Mouse (Mus musculus): Measurements from ENCODE around the gene Spr.
A peak's percentile ranks its signal among the peaks of the same experiment; 100 is the strongest.
"Not testable (repeated sequence)": the region's sequence is repeated elsewhere in the genome, so short reads cannot be mapped to it uniquely, and the experiment has no call there.

Gene Spr

DNA sequence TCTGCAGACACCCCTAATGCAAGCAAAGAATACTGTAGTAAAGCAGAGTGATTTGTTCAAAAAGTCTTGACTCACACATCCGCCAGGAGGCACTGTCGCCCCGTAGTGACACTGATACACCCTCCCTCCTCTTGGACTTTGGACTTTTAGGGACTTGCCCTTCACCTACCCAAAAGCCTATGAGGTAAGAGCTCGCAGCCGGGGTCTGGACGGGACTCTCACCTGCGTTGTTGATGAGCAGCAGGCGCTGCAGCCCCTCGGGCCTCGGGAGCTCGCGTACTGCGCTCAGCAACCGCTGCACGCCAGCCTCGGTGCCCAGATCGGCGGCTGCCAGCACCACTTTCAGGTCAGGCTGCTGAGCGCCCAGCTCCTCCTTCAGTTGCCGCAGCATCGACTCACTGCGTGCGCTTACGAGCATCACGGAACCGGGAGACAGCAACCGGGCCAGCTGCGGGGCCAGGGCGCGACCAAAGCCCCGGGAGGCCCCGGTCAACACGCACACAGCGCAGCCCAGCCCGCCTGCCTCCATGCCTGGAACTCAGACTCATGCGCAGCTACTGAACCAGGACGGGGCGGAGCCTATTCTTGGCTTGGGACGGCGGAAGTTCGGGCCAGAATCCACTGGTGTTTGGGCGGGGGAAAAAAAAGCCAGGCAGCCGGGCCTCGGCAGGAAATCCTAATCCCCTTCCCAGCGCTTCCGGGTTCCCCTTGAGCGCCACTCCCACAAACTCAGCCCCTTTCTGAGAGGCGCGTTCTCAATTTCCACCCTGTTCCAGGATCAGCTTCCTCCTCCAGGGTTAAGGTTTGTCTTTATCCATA, at the start of gene Spr:
Gene Spr, minus strand, starts transcription at position 550 of the 819 bp plus-strand sequence.
- DNase-seq: peak; percentile 85 to 86

DNA sequence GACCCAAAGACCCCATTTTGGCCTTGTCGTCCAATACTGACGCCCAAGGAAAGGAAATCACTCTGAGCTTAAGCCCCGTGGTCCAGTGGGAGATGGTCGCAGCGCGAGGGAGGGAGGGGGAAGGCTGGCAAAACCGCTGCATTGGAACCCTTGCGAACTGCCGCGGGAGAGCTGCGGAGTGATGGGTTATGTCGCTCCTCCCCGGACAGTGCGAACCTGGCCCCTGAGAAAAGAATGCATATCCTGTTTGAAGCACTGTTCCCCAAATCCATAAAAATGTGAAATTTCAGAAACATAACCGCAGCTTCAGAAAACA, 49.1 kb upstream of the Spr start:
- DNase-seq: no peak

DNA sequence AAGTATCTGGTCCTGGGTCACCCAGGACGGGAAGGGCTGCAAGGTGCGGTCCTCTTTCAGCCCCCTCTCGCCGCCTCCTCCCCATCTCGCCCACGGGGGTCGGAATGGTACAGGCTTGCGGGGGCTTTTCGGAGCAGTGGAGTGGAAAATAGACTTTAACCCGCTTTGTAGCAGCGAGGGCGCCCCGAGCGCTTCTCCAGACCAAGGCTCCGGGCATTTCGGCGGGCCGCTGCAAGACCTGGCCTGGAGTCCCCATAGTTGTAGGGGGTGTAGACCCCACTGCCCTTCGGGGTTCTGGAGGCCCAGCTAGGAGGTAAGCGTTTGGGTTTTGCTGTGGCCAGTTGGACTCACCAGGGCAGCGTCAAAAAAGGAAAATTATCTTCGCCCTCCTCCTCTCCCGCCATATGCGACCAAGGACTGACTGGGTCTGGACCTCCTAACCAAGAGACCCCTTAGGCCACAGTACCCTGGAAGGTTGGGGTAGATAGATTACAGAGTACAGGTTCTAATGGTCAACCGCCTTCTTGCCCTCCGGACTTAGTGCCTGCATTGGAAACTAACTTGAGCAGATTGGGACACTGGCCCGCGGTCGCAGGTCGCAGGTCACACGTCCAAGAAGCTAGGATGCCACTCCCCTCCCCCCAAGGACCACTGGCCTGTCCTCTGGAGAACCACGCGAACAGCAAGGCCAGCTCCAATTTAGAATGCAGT, 48.6 kb upstream of the Spr start:
- no peak for DNase-seq

DNA sequence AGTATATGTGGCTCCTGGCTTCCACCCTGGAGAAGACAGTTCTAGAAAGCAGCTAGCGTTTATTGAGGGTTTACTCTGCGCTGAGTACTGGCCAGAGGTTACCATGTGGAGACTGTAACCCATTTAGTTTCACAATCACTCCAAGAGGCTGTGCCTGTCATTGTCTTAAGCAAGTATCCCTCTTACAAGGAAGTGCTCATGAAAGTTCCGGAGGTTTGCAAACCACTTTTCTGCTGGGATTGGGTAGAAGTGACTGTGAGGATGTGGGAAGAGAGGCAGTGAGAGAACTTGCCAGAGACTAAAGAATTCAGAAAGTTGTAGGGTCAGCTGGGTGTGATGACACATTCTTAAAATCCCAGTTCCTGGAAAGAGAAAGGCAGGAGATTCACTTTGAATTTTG, 46.4 kb upstream of the Spr start:
- DNase-seq: no peak

DNA sequence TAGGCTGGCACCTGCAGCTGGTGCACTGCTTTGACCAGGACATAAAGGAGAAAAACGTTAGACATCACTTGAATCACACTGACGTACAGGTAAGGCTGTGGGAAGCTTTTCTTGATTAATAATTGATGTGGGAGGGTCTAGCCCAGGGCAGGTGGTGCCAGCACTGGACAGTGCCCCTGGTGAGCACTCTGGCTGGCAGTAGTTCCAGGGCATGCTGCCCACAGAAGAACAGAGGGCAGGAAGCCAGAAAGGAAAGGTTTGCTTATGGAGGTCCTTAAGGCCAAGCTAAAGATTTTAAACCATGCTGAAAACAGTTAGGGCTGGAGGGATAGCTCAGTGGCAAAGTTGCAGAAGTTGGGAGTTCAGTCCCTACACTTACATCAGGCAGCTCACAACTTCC, 42.5 kb upstream of the Spr start:
- no peak for DNase-seq

DNA sequence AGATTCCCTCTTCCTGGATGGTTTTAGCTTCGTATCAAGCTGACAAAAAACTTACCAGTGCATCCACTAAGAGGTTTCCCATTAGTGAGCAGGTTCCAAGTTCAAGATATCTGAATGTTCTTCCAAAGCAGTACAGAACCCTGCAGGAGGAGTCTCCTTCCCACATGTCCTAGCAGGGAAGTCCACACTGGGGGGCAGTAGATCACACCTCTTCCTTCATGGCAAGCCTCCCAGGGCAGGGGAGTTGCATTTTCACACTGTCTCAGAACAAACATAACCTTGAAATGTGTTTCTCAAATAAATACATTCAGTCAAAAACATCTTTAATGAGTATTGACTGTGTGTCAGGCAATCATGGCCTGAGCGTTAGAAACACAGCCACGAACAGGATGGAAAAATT, 42.0 kb upstream of the Spr start:
- no peak for DNase-seq

DNA sequence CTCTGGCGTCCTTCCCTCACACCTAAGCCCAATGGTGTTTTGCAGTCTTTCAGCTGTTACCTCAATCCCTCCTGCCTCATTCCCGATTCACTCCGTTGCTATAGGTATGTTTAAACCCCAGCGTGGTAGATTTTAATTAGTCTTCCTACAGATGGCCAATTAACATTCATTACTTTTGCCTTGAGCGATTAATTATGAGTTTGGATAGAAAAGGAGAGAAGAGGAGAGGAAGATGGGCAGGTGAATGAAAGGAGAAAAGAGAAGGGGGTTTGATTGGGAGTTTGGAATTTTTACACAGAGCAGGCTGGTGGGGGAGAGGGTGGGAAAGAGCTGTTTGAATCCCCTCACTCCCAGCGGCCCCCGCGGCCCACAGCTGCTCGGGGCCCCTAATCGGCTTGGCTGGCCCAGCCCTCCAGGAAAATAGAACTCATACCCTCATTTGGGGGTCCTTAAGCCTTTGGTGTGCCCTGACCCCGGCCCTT, 27.9 kb upstream of the Spr start:
- no peak for DNase-seq

DNA sequence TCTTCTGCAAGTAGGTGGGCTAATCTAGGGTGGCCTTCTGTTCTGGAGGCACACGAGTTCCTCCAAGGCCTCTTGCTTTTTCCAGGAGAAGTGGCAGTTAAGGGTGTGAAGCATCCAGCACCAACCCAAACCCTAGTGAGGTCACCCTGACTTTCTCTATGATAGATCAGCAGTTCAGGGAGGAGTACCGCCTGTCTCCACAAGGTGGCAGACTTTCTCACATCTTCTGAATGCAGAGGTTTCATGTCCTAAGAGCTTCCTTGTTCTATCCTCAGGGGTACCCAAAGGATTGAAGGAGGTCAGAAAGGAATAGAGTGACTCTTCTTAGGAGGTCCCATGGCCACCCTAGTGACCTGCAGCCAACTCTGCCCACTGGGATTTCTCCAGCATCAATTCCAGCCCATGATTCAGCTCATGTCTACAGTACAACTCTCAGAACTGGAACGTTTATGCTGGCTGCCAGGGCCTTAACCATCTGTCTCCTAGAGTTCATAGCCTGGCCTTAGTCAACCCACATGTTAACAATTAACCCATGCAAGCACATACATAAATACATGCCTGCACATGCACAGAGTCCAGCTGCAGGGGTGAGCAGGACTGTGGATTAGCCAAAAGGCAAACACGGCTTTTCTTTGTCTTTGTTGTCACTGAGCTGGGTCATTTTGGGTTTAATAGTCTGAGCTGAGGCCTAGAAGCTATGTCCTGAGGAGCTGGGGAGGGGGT, 22.8 kb upstream of the Spr start:
- peak; percentile 55 to 64 for DNase-seq

DNA sequence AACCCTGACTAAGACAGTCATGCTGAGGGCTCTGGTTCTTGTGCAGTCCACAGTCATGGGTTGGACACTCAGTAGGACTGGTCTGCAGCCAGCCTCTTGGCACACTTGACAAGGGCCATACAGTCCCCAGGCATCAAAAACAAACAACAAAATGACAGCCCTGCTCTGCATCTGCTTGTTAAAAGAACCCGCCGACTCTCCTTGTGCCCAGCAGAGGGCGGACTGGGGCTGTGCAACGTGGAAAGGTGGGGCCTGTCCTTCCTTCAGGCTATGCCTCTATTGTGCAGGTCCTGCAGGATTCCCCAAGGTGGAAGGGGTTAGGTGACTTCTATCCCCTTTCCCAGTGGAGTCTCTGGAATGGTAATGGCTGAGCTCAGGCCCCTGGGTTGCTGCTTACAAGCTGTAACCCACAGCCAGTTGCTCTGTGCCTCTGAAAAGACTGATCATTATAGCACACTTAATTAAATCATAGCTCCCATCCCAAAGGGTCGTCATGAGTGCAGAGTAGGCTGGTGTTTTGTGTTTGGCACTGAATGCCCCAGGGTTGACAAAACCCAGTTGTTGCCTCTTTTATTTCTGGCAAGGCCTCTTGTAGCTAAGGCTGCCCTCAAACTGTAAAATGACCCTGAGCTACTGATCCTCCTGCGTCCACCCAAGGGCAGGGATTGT, 21.7 kb upstream of the Spr start:
- DNase-seq: peak; percentile 34 to 37

DNA sequence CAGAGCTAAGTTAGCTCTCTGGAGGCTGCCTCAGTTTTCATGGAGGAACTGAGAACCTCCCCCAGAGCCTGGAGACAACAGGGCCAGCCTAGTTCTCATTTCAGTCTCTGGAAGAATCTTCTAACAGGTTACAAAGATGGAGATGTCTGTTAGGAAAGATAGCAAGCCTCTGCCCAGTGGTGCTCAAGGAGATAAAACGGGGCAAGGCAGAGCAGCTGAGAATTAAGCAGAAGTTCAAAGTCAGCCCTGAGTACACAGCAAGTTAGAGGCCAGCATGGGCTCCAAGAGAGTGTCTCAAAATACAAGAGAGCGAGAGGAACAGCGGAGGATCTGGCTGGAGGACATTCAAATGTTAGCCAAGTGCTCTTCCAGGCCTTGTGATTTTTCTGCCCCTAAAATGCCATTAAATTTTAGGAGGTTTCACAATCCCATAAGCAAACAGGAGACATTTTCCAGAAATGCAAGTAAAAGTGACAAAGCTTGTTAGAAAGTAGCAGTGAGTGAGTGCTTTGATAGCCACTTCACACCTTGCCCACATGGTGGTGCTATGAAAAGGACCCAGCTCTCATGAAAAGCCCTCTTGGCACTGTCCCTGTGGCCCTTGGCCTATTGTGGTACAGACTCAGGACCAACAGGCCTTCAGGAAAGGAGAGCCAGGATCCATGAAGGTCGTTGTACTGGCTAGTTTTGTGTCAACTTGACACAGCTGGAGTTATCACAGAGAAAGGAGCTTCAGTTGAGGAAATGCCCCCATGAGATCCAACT, 20.7 kb upstream of the Spr start:
- not testable (repeated sequence) for DNase-seq

DNA sequence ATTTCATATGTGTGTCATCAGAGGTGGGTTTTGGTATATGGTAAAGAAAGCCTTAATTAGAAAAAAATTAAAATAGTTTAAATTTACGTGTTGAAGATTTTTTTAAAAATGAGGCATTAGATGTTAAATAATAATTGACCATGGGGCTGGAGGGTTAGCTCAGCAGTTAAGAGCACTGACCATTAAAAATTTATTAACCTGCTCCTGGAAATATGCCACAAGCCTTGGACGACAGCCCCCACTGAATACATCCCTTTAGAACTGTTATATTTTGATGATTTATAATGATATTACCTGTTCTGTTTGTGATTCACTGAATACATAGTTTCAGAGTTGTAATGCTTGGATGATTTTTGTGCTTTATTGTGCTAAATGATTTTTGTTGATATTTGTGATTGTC, 19.0 kb upstream of the Spr start:
- DNase-seq: not testable (repeated sequence)

DNA sequence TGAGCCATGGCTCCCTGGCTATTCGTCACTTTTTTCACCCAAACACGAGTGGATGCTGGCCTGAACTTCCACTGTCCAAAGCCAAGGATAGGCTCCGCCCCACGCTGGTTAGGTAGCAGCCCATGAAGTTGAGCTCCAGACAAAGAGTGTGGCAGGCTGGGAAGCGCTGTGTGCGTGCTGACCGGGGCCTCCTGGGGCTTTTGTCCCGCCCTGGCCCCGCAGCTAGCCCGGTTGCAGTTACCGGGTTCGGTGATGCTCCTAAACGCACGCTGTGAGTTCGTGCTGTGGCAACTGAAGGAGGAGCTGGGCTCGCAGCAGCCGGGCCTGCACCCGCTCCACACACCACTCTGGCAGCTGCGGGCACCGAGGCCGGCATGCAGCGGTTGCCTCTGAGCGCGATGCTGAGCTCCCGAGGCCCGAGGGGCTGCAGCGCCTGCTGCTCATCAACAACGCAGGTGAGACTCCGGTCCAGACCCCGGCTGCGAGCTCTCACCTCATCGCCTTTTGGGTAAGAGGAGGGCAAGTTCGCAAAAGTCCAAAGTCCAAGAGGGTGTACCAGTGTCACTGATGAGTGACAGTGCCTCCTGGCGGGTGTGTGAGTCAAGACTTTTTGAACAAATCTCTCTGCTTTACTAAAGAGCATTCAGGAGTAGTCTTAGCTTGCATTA, 17.4 kb upstream of the Spr start:
- DNase-seq: peak in 1 of 2 experiments; percentile 13

DNA sequence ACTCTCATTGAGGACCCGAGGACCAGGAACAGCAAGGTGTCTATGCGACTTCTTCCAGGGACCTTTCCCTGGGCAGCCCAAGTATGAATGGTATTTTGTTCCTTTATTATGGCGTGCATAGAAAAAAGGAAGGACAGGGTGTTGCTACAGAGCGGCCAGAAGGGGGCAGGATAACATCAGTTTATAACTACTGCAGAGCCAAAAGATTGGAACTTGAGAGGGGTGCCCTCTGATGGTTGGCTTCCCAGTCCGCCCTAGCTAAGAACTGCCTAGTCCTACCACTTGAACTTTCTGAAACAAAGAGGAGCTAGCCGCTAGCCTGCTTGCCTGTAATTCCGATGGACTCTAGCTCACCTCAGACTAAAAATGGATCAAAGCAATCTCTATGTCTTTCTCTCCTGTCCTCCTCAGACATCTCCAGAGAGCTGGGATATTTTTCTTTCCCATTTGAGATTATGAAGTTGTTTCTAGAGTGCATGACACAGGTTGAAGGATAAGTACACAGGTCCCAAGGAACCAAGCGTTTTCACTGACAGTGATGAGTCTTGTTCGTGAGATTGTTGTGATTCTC, 16.5 kb upstream of the Spr start:
- peak; percentile 62 to 66 for DNase-seq

DNA sequence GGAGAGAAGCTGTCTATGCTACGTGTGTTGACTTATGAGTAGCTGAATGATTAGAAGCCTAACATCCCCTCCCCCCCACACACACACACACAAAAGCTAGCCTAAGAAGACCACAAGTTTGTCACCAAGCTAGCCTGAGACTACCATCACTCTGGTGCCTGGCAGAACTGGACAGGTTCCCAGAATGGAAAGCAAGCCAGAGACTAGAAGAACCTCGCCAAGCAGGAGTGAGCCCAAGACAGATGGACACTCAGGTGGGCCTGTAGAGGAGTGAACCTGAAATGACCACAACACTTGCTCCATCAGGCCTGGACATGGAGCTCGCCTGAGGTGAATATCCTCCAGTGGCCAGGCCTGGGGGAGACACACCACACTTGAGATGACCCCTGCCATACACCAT, 12.8 kb upstream of the Spr start:
- DNase-seq: no peak

DNA sequence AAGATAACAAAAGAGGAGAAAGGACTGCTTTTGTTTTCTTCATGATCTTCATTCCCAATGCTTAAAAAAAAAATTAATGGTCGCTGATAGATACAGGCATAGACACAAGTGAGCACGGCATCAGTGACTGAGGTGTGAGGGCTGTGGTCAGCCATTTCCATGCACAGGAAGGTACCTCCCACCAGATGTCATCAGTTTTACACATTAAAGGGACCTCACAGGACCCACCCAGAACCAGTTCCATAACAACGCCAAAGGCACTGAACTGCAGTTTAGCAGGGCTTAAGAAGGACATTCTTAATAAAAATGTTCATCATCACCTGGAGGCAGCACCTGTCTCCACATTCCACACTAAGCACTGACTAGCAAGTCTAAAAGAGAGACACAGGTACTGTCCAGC, 10.1 kb upstream of the Spr start:
- DNase-seq: no peak

DNA sequence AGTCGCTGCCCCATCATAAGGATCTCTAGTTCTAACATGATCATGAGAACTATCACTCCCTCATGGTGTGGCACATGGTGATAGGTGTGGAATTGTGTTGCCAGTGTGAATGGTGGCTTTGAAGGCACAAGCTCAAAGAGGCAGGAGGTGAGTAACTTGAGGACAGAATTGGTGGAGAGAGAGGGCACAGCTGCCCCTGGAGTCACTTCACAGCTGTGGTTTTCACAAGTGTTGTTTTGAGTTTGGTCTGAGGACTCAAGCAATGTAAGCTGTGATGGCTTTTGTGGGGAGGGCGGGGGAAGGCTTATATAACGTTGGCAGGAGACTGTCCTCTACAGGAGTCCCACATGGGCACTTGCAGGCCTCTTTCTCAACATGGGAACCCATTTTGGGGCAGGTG, 6.9 kb upstream of the Spr start:
- no peak for DNase-seq

DNA sequence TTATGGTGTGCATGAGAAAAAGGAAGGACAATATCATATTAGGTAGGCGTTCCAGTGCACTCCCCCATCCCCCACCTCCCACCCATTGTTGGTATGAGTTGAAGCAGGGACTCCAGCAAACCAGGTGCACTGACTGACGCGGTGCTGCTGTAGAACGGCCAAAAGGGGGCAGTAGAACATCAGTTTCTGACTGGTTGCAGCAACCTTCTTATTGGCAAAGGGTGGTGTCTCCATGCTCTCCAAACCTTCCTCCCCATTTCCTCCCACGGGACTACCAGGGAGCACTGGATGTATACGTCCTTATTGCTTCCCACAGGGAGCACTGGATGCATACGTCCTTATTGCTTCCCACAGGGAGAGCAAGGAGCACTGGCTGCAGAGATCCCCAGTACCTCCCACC, 3.4 kb upstream of the Spr start:
- peak; percentile 53 to 59 for DNase-seq

DNA sequence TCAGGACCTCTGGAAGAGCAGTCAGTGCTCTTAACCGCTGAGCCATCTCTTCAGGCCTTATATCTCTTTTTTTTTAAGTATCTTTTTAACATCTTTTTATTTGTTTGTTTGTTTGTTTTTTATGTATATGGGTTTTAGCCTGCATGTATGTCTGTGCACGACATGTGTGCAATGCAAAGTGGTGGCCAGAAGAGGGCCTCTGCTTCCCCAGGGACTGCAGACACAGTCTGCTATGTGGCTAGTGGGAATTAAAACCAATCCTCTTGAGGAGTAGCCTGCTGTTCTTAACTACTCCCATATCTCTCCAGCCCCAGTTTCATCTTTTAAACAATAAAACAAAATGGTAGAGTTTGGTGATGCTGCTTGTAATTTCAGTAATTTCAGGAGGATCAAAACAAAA, 2.0 kb upstream of the Spr start:
- no peak for DNase-seq

DNA sequence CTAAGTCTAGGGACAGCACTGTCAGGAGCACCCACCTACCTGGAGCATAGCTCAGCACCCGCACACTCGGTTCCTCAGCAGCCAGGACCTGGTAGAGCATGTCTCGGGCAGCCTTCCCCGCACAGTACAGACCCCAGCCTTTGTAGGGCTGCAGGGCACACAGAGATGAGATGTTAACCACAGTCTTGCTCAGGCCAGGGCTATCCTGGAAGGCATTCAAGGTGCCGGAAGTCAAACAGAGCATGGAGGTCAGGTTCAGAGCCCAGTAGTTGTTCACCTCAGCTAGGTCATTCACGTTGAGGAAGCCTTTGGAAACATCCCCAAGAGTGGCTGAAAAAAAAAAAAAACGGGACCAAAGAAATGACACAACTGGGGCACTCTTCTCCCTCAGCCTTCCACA, 782 bp downstream of the Spr start:
- DNase-seq: not testable (repeated sequence)

DNA sequence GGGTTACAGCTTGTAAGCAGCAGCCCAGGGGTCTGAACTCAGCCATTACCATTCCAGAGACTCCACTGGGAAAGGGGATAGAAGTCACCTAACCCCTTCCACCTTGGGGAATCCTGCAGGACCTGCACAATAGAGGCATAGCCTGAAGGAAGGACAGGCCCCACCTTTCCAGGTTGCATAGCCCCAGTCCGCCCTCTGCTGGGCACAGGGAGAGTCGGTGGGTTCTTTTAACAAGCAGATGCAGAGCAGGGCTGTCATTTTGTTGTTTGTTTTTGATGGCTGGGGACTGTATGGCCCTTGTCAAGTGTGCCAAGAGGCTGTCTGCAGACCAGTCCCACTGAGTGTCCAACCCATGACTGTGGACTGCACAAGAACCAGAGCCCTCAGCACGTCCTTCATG, 4.8 kb downstream of the Spr start:
- DNase-seq: peak; percentile 44 to 52

DNA sequence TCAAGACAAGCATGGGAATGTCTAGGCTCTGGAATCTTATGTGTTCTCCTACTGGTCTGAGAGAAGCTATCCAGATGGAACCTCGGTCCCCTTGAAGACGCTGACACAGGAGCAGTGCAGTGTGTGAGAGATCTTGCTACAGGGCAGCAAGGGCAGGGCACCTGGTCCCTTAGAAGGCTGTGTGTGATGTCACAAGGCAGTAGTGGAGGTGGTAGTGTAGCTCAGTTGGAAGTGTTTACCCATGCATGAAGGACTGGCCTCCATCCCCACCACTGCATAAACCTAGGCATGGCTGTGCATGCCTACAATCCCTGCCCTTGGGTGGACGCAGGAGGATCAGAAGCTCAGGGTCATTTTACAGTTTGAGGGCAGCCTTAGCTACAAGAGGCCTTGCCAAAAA, 5.3 kb downstream of the Spr start:
- not testable (repeated sequence) for DNase-seq
